Mouse (Mus musculus) kidney, embryonic 16.5 days (tissue): ENCODE measurements around the gene Dlg2. TPM values are rescaled to one million over a fixed set of nuclear protein-coding genes. Genes with fewer than 3 reads are reported as not detected.

Experiments used
- ATAC-seq: fragments of 200-750 bp; cut with Nextera tagmentation; 2 replicates; pipeline ENCODE4 v1.8.0; 2017; ENCODE audit warnings: moderate TSS enrichment; ENCODE audit not compliant: low FRiP score, low TSS enrichment
- H3K27ac ChIP-seq: fragments of 300-500 bp; sonication (generic); 2 replicates; pipeline ENCODE4 v1.5.1; 2014; ENCODE audit warnings: low read length
- H3K27me3 ChIP-seq: fragments of 300-500 bp; sonication (generic); 2 replicates; pipeline ENCODE4 v1.6.1; 2014; ENCODE audit warnings: low read length, control low read depth, mixed read lengths; ENCODE audit not compliant: insufficient read depth
- H3K36me3 ChIP-seq: fragments of 300-500 bp; sonication (generic); 2 replicates; pipeline ENCODE4 v1.6.1; 2014; ENCODE audit warnings: low read length, control low read depth, mixed read lengths; ENCODE audit not compliant: insufficient read depth
- H3K4me1 ChIP-seq: fragments of 300-500 bp; sonication (generic); 2 replicates; pipeline ENCODE4 v1.6.1; 2014; ENCODE audit warnings: low read length, control low read depth, mixed read lengths; ENCODE audit not compliant: insufficient read depth
- H3K4me2 ChIP-seq: fragments of 300-500 bp; sonication (generic); replicated peaks from 2 replicates; pipeline ENCODE4 v1.6.1; 2014; ENCODE audit warnings: low read depth, low read length
- H3K4me3 ChIP-seq: fragments of 300-500 bp; sonication (generic); 2 replicates; pipeline ENCODE4 v1.5.1; 2014; ENCODE audit warnings: mild to moderate bottlenecking, low read length
- H3K9ac ChIP-seq: fragments of 300-500 bp; sonication (generic); replicated peaks from 2 replicates; pipeline ENCODE4 v1.6.1; 2014; ENCODE audit warnings: low read length
- H3K9me3 ChIP-seq: fragments of 300-500 bp; sonication (generic); 2 replicates; pipeline ENCODE4 v1.6.1; 2016; ENCODE audit warnings: low read length, control low read depth
- WGBS: fragments of 180-500 bp; shearing (Covaris S2); extraction: QIAGEN DNeasy Blood & Tissue Kit; methylation state at CpG from one replicate; pipeline ENCODE4 v1.1.7; 2014; 5-methylcytosine and 5-hydroxymethylcytosine counted together
- polyA plus RNA-seq: library from polyadenylated mRNA; unstranded; fragments of >200 nt; fragmentation: Nextera tagmentation; extraction: Ambion mirVana; gene quantifications from 2 replicates; pipeline ENCODE4 v1.2.1, GENCODE M21; 2015

Dlg2 gene
- polyA plus RNA-seq, 1 experiment from 2014 or later, result 1.0 TPM

DNA sequence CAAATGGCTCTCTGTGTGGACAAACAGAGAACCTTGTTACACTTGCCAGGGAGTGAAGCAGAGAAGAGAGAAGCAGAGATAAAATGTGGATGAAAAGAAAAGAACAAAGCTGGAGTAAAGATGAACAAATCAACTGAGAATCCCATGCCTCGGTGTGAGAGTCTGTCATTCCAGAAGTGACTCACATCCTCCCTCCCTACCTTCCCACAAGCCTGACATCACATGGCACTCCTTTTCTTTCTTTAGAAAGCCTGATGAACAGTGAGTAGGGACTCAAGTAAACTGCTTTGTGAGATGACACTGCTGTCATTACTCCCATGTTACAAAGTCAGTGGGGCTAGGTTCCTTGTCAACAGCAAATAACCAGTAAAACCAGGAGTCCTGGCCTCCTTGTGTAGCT, 1239.3 kb downstream of the Dlg2 start:
- no peaks in the 10 kb centered on the region for H3K36me3 ChIP-seq
- no peaks in the 10 kb centered on the region for H3K27me3 ChIP-seq
- no peak overlapping the region for H3K4me2 ChIP-seq
- WGBS, result 68% methylated on average over 1 of the region's 1 CpGs
- H3K9me3 ChIP-seq, result no peaks in the 10 kb centered on the region
- H3K27ac ChIP-seq, result no peak overlapping the region
- ATAC-seq, result no peak
- H3K4me1 ChIP-seq, result no peaks in the 10 kb centered on the region
- no peak overlapping the region for H3K9ac ChIP-seq
- no peak overlapping the region for H3K4me3 ChIP-seq

GRCm38 (mm10) chr7:91716696-91717095, 1240.2 kb downstream of the Dlg2 start:
- Histone ChIP-seq H3K9me3 (no peaks in the 10 kb centered on the region), H3K9ac (no peak overlapping the region), H3K27me3 (no peaks in the 10 kb centered on the region), H3K4me3 (no peak overlapping the region), H3K4me1 (no peaks in the 10 kb centered on the region), H3K4me2 (no peak overlapping the region), H3K27ac (no peak overlapping the region), H3K36me3 (no peaks in the 10 kb centered on the region)
- WGBS, result 81% methylated on average over 6 of the region's 6 CpGs
- no peak for ATAC-seq

DNA sequence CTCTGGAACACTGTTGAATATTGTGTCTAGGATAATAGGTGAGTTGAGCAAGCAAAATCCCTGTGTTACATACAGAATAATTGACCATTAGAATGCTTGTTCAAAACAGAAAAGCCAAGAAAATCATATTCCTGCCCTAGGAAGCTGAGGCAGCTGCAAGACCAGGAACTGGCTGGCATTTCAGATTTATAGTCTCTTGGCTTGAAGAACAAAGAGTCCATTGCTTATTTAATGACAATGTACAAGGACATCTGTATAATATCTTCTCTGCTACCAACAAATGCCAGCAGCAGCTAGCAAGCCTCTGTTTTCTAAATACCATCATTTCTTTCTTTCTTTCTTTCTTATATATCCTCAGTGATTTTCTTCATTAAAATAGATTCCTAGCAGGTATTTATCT, 1243.8 kb downstream of the Dlg2 start:
- H3K36me3 ChIP-seq, result no peaks in the 10 kb centered on the region
- no peaks in the 10 kb centered on the region for H3K27me3 ChIP-seq
- no peak overlapping the region for H3K27ac ChIP-seq
- no peak overlapping the region for H3K4me3 ChIP-seq
- no peaks in the 10 kb centered on the region for H3K9me3 ChIP-seq
- H3K4me1 ChIP-seq, result no peaks in the 10 kb centered on the region
- H3K4me2 ChIP-seq, result no peak overlapping the region
- no peak overlapping the region for H3K9ac ChIP-seq
- ATAC-seq, result no peak

- Histone ChIP-seq H3K4me1 (no peaks in the 10 kb centered on the region), H3K9me3 (no peaks in the 10 kb centered on the region), H3K4me2 (no peak overlapping the region), H3K27ac (no peak overlapping the region), H3K36me3 (no peaks in the 10 kb centered on the region), H3K4me3 (no peak overlapping the region), H3K9ac (no peak overlapping the region), H3K27me3 (no peaks in the 10 kb centered on the region)
- no peak for ATAC-seq
- 70% methylated on average over 5 of the region's 5 CpGs for WGBS
These were observed 1247.9 kb downstream of the Dlg2 start for GRCm38 (mm10) chr7:91724397-91724796.

GRCm38 (mm10) chr7:91740748-91741147, 1264.3 kb downstream of the Dlg2 start:
- Histone ChIP-seq H3K4me2 (no peak overlapping the region), H3K9me3 (no peaks in the 10 kb centered on the region), H3K27me3 (no peaks in the 10 kb centered on the region), H3K4me3 (no peak overlapping the region), H3K27ac (no peak overlapping the region), H3K9ac (no peak overlapping the region), H3K4me1 (no peaks in the 10 kb centered on the region), H3K36me3 (no peaks in the 10 kb centered on the region)
- no peak for ATAC-seq
- WGBS, result 82% methylated on average over 3 of the region's 3 CpGs

DNA sequence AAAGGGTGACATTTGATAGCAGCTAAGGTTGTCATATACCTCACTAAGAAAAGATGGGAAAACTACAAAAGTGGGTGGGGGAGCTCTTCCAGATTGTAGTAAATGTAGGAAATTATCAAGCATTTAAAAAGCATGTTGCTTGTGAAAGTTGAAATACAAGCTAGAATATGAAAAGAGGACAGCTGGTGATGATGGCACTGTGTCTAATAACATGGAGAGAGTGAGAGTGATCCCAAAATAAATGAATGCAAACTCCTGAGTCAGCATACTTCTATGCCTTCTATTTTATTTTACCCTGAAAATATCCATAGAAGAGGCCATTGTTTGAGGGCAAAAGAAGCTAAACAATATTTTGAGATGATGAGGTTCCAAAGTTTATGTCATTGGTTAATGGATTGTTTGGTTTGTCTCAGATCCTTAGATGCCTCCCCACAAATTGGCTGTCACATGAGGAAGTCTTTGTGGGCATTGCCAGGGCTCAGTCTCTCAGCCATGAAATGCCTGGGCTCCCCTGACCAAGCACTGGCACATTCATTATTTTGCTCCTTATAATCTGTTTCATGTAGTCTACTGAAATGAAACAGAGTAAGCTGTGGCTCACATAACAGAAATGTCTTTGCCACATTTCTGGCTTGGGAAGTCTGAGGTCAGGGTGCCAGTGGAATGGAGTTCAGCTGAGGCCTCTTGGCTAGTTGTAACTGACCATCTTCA, 1276.8 kb downstream of the Dlg2 start:
- Histone ChIP-seq H3K9ac (no peak overlapping the region), H3K27ac (no peak overlapping the region), H3K4me3 (no peak overlapping the region), H3K9me3 (no peaks in the 10 kb centered on the region), H3K4me1 (no peaks in the 10 kb centered on the region), H3K27me3 (no peaks in the 10 kb centered on the region), H3K4me2 (no peak overlapping the region), H3K36me3 (no peaks in the 10 kb centered on the region)
- ATAC-seq, result no peak

DNA sequence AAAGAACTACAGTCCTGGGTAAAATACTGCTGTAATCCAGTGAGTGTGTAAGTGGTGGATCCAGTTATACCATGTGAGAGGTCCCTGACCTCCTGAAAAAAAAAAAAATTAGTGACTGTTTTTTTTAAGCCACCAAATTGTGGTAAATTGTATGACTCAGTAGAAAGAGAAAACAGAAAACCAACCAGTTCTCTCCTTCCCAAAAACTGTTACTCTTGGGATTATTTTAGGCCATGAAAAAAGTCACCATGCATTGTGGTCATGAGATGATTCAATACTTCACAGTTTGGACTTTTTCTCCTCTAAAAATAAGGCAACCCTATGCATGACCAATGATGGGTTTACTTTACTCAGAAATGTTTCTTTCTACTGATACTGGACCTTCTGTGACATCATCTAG, 1291.2 kb downstream of the Dlg2 start:
- no peak for ATAC-seq
- H3K9me3 ChIP-seq, result no peaks in the 10 kb centered on the region
- no peak overlapping the region for H3K4me2 ChIP-seq
- H3K27ac ChIP-seq, result no peak overlapping the region
- no peak overlapping the region for H3K9ac ChIP-seq
- no peak overlapping the region for H3K4me3 ChIP-seq
- no peaks in the 10 kb centered on the region for H3K4me1 ChIP-seq
- H3K36me3 ChIP-seq, result no peaks in the 10 kb centered on the region
- no peaks in the 10 kb centered on the region for H3K27me3 ChIP-seq

DNA sequence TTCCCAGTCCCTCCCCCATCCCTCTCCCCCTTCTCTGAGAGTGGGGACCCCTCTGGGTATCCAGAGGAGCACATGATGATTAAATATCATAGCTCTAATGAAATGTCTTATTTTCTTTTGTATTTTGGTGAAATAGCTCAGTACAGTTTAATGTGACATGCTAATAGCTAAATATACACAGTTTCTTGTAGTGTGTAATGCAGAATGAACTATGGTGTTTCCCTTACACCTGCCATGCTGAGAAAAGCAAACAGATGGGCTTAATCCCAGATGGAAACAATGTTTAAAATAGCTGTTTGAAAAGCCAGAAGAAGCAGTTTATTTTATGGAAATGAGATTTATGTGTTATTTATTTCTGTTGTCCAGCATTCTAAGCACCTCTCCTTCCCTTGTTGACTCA, 1302.2 kb downstream of the Dlg2 start:
- Histone ChIP-seq H3K27me3 (no peaks in the 10 kb centered on the region), H3K4me3 (no peak overlapping the region), H3K36me3 (no peaks in the 10 kb centered on the region), H3K4me2 (no peak overlapping the region), H3K9ac (no peak overlapping the region), H3K9me3 (no peaks in the 10 kb centered on the region), H3K4me1 (no peaks in the 10 kb centered on the region), H3K27ac (no peak overlapping the region)
- no peak for ATAC-seq

DNA sequence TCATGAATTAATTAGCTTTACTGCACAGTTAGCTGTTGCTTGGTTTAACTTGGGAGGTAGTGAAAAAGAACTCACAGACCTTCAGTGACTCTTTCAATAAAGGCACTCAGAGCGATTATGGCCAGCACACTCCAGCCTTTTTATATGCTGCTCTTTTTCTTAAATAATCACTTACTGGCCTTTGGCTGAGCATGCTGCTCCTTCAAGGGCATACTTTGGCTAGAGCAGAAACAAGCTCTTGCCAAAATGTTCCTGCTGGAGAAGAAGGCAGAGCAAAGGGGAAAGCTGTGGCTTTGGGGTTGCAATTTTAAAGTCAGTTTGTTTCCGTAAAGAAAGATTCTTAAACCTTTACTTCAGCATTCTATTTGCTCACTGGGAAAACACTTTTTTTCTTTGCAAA, 1308.1 kb downstream of the Dlg2 start:
- H3K4me1 ChIP-seq, result no peaks in the 10 kb centered on the region
- H3K9me3 ChIP-seq, result no peaks in the 10 kb centered on the region
- H3K36me3 ChIP-seq, result no peaks in the 10 kb centered on the region
- H3K4me3 ChIP-seq, result no peak overlapping the region
- no peak overlapping the region for H3K27ac ChIP-seq
- no peak for ATAC-seq
- H3K27me3 ChIP-seq, result no peaks in the 10 kb centered on the region
- H3K4me2 ChIP-seq, result no peak overlapping the region
- WGBS, result 71% methylated on average over 2 of the region's 2 CpGs
- H3K9ac ChIP-seq, result no peak overlapping the region

DNA sequence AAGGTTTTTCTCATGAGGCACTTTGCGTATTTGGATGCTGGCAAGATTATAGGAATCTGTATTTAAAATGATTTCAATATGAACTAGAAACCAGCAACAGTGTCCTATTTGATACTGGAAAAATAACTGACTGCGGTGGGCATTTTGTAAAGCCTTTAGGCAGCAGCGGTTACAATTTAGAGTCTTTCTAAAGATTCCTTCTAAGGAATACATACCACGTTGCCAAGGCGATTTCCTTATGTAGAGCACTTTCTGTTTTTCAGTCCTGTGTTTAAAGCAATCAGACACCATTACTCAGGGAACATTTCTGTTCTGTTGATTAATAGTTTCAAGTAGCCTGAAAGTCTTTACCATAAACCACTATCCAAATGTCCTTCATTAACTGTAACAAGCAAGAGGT, 1309.0 kb downstream of the Dlg2 start:
- WGBS, result 81% methylated on average over 5 of the region's 5 CpGs
- Histone ChIP-seq H3K4me2 (no peak overlapping the region), H3K4me3 (no peak overlapping the region), H3K9me3 (no peaks in the 10 kb centered on the region), H3K9ac (no peak overlapping the region), H3K4me1 (no peaks in the 10 kb centered on the region), H3K27me3 (no peaks in the 10 kb centered on the region), H3K27ac (no peak overlapping the region), H3K36me3 (no peaks in the 10 kb centered on the region)
- ATAC-seq, result no peak
